In the genomic region with DNA sequence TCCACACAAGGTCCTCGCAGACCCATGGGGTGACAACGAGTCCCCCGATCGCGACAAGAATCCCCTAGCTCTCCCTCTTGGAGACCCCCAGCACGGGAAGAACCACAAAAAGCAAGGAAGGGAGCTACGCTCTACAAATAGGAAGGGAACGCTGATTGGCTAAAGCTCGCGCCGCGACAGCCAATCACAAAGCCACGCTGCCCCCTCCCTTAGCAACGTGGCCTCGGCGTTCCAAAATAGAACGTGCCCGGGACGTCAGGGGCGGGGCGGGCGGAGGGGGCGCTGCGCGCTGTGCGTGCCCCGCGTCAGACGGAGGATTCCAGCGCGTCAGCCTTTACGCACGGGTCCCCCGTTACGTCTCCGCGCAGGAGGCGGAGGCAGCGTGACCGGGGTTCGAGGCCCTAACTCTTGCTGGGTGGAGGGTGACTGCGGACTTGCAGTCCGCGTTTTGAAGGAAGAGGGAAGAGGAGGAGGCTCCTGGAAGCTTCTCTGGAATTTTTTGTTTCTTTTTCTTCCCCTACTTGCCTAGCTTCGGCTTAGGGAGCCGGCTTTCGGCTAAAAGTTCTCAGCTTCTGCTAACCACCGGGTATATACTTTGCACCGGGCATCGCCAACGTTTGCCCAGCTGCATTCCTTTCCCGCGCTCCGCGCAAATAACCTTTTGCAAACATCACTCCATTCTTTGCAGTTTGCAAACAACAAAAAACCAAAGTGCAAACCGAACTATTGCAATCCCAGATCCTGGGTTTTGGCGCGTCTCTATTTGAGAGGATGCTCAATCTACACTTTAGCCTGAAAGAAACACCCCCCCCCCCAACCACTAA, we compare ENCODE assay signal across 9 mouse cellular contexts. TPM values are rescaled to one million over a fixed set of nuclear protein-coding genes. Genes with fewer than 3 reads are reported as not detected.
DNase-seq lines count a peak whose midpoint lies in the region; ATAC-seq lines count a peak whose summit lies in the region.
"Had no signal": no experiment of that assay in that cellular context is flagged by ENCODE, and none has a peak within 500 bp of the region (broad histone marks: within the 10 kb centered on the region; RNA-seq: fewer than 3 reads in every experiment).

No protein-coding gene starts in this region.

- H3K4me1 ChIP-seq in brown adipose tissue, adult 24 weeks (ENCODE audit: control insufficient read depth, insufficient read depth, insufficient read length, low read length): no peaks in the 10 kb centered on the region
- H3K4me1 ChIP-seq in heart, embryonic 14.5 days (ENCODE audit: control insufficient read depth in 2 of 2, insufficient read depth in 2 of 2, low read length in 2 of 2): peaks cover 9 to 32% of the 10 kb centered on the region in 2 experiments
- peaks cover 14% of the 10 kb centered on the region for H3K4me1 ChIP-seq in liver, embryonic 11.5 days (replicated peaks; ENCODE audit: control insufficient read depth, insufficient read depth, low read length)

- peak overlapping the region; percentile 99 for H3K4me2 ChIP-seq in heart, embryonic 14.5 days (ENCODE audit: low read length)
- H3K4me2 ChIP-seq in liver, embryonic 11.5 days: peak overlapping the region; percentile 100

- peak; percentile 90 for DNase-seq in fibroblast of lung, adult 2 months (ENCODE audit: low read depth)
- DNase-seq in kidney, postnatal 10 days: peak; percentile 97
- DNase-seq in liver, embryonic 11.5 days (ENCODE audit: low spot score): peak; percentile 97
- peak; percentile 95 for DNase-seq in naive thymus-derived CD4-positive, alpha-beta T cell, adult 2 months (ENCODE audit: low read depth)
- peak; percentile 94 for DNase-seq in splenic B cell, adult 2 months (ENCODE audit: low read depth, low spot score)

- no peaks in the 10 kb centered on the region for H3K9me3 ChIP-seq in heart, embryonic 14.5 days (ENCODE audit: control insufficient read depth, low read length)
- H3K9me3 ChIP-seq in liver, embryonic 11.5 days (ENCODE audit: control insufficient read depth, low read length): no peaks in the 10 kb centered on the region

- H3K4me3 ChIP-seq in brown adipose tissue, adult 24 weeks (ENCODE audit: insufficient read depth, low read depth, low read length): peak overlapping the region; percentile 74
- H3K4me3 ChIP-seq in heart, embryonic 14.5 days (ENCODE audit: control insufficient read depth in 1 of 2, insufficient read depth in 1 of 2, low read depth in 1 of 2, low read length in 2 of 2): peak overlapping the region; percentile 67 to 69
- H3K4me3 ChIP-seq in liver, embryonic 11.5 days (ENCODE audit: low read depth, low read length): peak overlapping the region; percentile 69

- H3K9ac ChIP-seq in heart, embryonic 14.5 days (ENCODE audit: low read length): peak overlapping the region; percentile 73
- peak overlapping the region; percentile 63 for H3K9ac ChIP-seq in liver, embryonic 11.5 days (ENCODE audit: low read depth, low read length)

- ATAC-seq in CD4-positive, CD25-positive, alpha-beta regulatory T cell, adult 4 months: peak; percentile 77
- peak; percentile 79 for ATAC-seq in heart, embryonic 14.5 days (ENCODE audit: insufficient number of reproducible peaks, insufficient read depth, low FRiP score, low read depth)
- ATAC-seq in liver, embryonic 11.5 days (replicated peaks; ENCODE audit: low FRiP score): peak; percentile 87

- no peaks in the 10 kb centered on the region for H3K36me3 ChIP-seq in heart, embryonic 14.5 days (ENCODE audit: control insufficient read depth, insufficient read depth, low read length)
- no peaks in the 10 kb centered on the region for H3K36me3 ChIP-seq in liver, embryonic 11.5 days (ENCODE audit: control insufficient read depth, insufficient read depth, low read length)
- no peaks in the 10 kb centered on the region; the same call in 1 of the 2 replicates for H3K36me3 ChIP-seq in splenic B cell, adult 2 months (ENCODE audit: control insufficient read depth, insufficient read depth, low read length, poor library complexity, severe bottlenecking)

- H3K27me3 ChIP-seq in heart, embryonic 14.5 days (ENCODE audit: control insufficient read depth, insufficient read depth, low read length): peaks cover 34% of the 10 kb centered on the region
- H3K27me3 ChIP-seq in liver, embryonic 11.5 days (replicated peaks; ENCODE audit: control insufficient read depth, insufficient read depth, low read length): peaks cover 49% of the 10 kb centered on the region
- H3K27me3 ChIP-seq in splenic B cell, adult 2 months (ENCODE audit: control insufficient read depth, insufficient read depth, low read length, poor library complexity, severe bottlenecking): 0 out of 2 replicates have a peak, but pooled peaks cover 2% of the 10 kb centered on the region

- H3K27ac ChIP-seq in brown adipose tissue, adult 24 weeks (replicated peaks; ENCODE audit: low read depth, low read length): peak overlapping the region; percentile 81
- peak overlapping the region; percentile 71 to 78 for H3K27ac ChIP-seq in heart, embryonic 14.5 days (replicated peaks in 1 of 2; ENCODE audit: control insufficient read depth in 1 of 2, insufficient read depth in 1 of 2, low read depth in 2 of 2, low read length in 2 of 2)
- H3K27ac ChIP-seq in liver, embryonic 11.5 days (ENCODE audit: low read depth, low read length): peak overlapping the region; percentile 46; the same call in 1 of the 2 replicates

- 1% methylated on average over 58 of the region's 58 CpGs for WGBS in heart, embryonic 14.5 days
- under 1% methylated on average over 58 of the region's 58 CpGs for WGBS in liver, embryonic 11.5 days

RNA-seq across cellular contexts. Expression of a gene that starts 1.2 kb away (rescaled TPM):
- polyA plus RNA-seq in CD4-positive, CD25-positive, alpha-beta regulatory T cell, adult 4 months (2017; shearing (Covaris generic)): 1 to 10 TPM in 1 of 2 experiments, under 1 TPM in 1; 0.35 to 2.7 TPM
- 2.7 and 48.0 TPM in 2 replicates for polyA plus RNA-seq in brown adipose tissue, adult 24 weeks (2012; ENCODE audit: insufficient read depth, insufficient read length, missing spikeins)
- polyA plus RNA-seq in heart, embryonic 14.5 days (2014; fragmentation: Nextera tagmentation; extraction: Ambion mirVana): 0.22 TPM in 1 of 2 replicates, not detected in the other
- 0.07 TPM in 1 of 2 replicates, not detected in the other for polyA plus RNA-seq in liver, embryonic 11.5 days (2014; fragmentation: Nextera tagmentation; extraction: Ambion mirVana)

RNA-seq across cellular contexts. Expression of a gene that starts 26.2 kb away (rescaled TPM):
- polyA plus RNA-seq in CD4-positive, CD25-positive, alpha-beta regulatory T cell, adult 4 months (2017; shearing (Covaris generic)): not detected
- polyA plus RNA-seq in brown adipose tissue, adult 24 weeks (2012; ENCODE audit: insufficient read depth, insufficient read length, missing spikeins): 14.9 and 16.6 TPM in 2 replicates
- 39.2 and 43.6 TPM in 2 replicates for polyA plus RNA-seq in heart, embryonic 14.5 days (2014; fragmentation: Nextera tagmentation; extraction: Ambion mirVana)
- 8.2 and 11.1 TPM in 2 replicates for polyA plus RNA-seq in liver, embryonic 11.5 days (2014; fragmentation: Nextera tagmentation; extraction: Ambion mirVana)

RNA-seq across cellular contexts. Expression of a gene that starts 28.8 kb away (rescaled TPM):
- polyA plus RNA-seq in CD4-positive, CD25-positive, alpha-beta regulatory T cell, adult 4 months (2017; shearing (Covaris generic)): 1 to 10 TPM; 1.7 to 2.1 TPM
- not detected in 2 replicates for polyA plus RNA-seq in brown adipose tissue, adult 24 weeks (2012; ENCODE audit: insufficient read depth, insufficient read length, missing spikeins)
- 0.20 TPM in 1 of 2 replicates, not detected in the other for polyA plus RNA-seq in heart, embryonic 14.5 days (2014; fragmentation: Nextera tagmentation; extraction: Ambion mirVana)
- polyA plus RNA-seq in liver, embryonic 11.5 days (2014; fragmentation: Nextera tagmentation; extraction: Ambion mirVana): not detected in 2 replicates
- polyA plus RNA-seq: gonadal fat pad, adult 2 months had no signal

RNA-seq across cellular contexts. Expression of a gene that starts 35.9 kb away (rescaled TPM):
- polyA plus RNA-seq in CD4-positive, CD25-positive, alpha-beta regulatory T cell, adult 4 months (2017; shearing (Covaris generic)): 10 to 100 TPM; 71.2 to 78.1 TPM
- polyA plus RNA-seq in brown adipose tissue, adult 24 weeks (2012; ENCODE audit: insufficient read depth, insufficient read length, missing spikeins): 32.6 and 38.4 TPM in 2 replicates
- polyA plus RNA-seq in heart, embryonic 14.5 days (2014; fragmentation: Nextera tagmentation; extraction: Ambion mirVana): 60.0 and 68.7 TPM in 2 replicates
- 46.4 and 46.8 TPM in 2 replicates for polyA plus RNA-seq in liver, embryonic 11.5 days (2014; fragmentation: Nextera tagmentation; extraction: Ambion mirVana)

RNA-seq across cellular contexts. Expression of a gene that starts 37.0 kb away (rescaled TPM):
- polyA plus RNA-seq in CD4-positive, CD25-positive, alpha-beta regulatory T cell, adult 4 months (2017; shearing (Covaris generic)): 100 to 1,000 TPM in 1 of 2 experiments, 10 to 100 TPM in 1; 52.3 to 109 TPM
- 13.4 and 19.2 TPM in 2 replicates for polyA plus RNA-seq in brown adipose tissue, adult 24 weeks (2012; ENCODE audit: insufficient read depth, insufficient read length, missing spikeins)
- polyA plus RNA-seq in heart, embryonic 14.5 days (2014; fragmentation: Nextera tagmentation; extraction: Ambion mirVana): 66.1 and 68.9 TPM in 2 replicates
- polyA plus RNA-seq in liver, embryonic 11.5 days (2014; fragmentation: Nextera tagmentation; extraction: Ambion mirVana): 85.9 and 87.5 TPM in 2 replicates

Comparison
In these comparisons a context has a peak if more than half of its experiments do, and no peak if none do; other contexts are left out.
1. Peak in every context shown above with its lines: DNase-seq, ATAC-seq, H3K4me3 ChIP-seq and H3K27ac ChIP-seq.